Mouse (Mus musculus): Measurements from ENCODE around the gene Fibcd1. TPM values are rescaled to one million over a fixed set of nuclear protein-coding genes. Genes with fewer than 3 reads are reported as not detected.

Gene Fibcd1
- polyA plus RNA-seq, 1 experiment from 2014 or later = 0.55 TPM

- Histone ChIP-seq H3K4me2 (no peak overlapping the region), H3K27me3 (peaks cover 32% of the 10 kb centered on the region), H3K9ac (no peak overlapping the region), H3K27ac (no peak overlapping the region), H3K4me3 (no peak overlapping the region), H3K36me3 (no peaks in the 10 kb centered on the region), H3K4me1 (peaks cover 9% of the 10 kb centered on the region), H3K9me3 (no peaks in the 10 kb centered on the region)
- WGBS = 60% methylated on average over 26 of the region's 26 CpGs
- no peak for ATAC-seq (ENCODE audit: insufficient number of reproducible peaks, insufficient read depth, low FRiP score, low TSS enrichment, low read depth)
These were observed 28.6 kb upstream of the Fibcd1 start for GRCm38 (mm10) chr2:31874290-31874855.

- Histone ChIP-seq H3K4me2 (no peak overlapping the region), H3K4me1 (peaks cover 13% of the 10 kb centered on the region), H3K27me3 (peaks cover 13% of the 10 kb centered on the region), H3K27ac (no peak overlapping the region), H3K9ac (no peak overlapping the region), H3K4me3 (no peak overlapping the region), H3K36me3 (no peaks in the 10 kb centered on the region), H3K9me3 (no peaks in the 10 kb centered on the region)
- 63% methylated on average over 3 of the region's 3 CpGs for WGBS
- no peak for ATAC-seq (ENCODE audit: insufficient number of reproducible peaks, insufficient read depth, low FRiP score, low TSS enrichment, low read depth)
These were observed 24.9 kb upstream of the Fibcd1 start for GRCm38 (mm10) chr2:31870683-31871082.

GRCm38 (mm10) chr2:31869692-31870091 is 23.9 kb upstream of the Fibcd1 start:
- Histone ChIP-seq H3K9ac (no peak overlapping the region), H3K4me2 (no peak overlapping the region), H3K36me3 (no peaks in the 10 kb centered on the region), H3K4me1 (peaks cover 11% of the 10 kb centered on the region), H3K9me3 (no peaks in the 10 kb centered on the region), H3K27me3 (peaks cover 5% of the 10 kb centered on the region; the same call in 1 of the 2 replicates), H3K4me3 (no peak overlapping the region), H3K27ac (no peak overlapping the region)
- ATAC-seq (ENCODE audit: insufficient number of reproducible peaks, insufficient read depth, low FRiP score, low TSS enrichment, low read depth) = no peak
- 88% methylated on average over 5 of the region's 5 CpGs for WGBS

- Histone ChIP-seq H3K9me3 (no peaks in the 10 kb centered on the region), H3K36me3 (no peaks in the 10 kb centered on the region), H3K27me3 (0 out of 2 replicates have a peak, but pooled peaks cover 3% of the 10 kb centered on the region), H3K4me1 (peaks cover 5% of the 10 kb centered on the region), H3K9ac (no peak overlapping the region), H3K27ac (no peak overlapping the region), H3K4me3 (no peak overlapping the region), H3K4me2 (no peak overlapping the region)
- 57% methylated on average over 10 of the region's 10 CpGs for WGBS
- ATAC-seq (ENCODE audit: insufficient number of reproducible peaks, insufficient read depth, low FRiP score, low TSS enrichment, low read depth) = no peak
These were observed 22.8 kb upstream of the Fibcd1 start for GRCm38 (mm10) chr2:31868538-31869164.

GRCm38 (mm10) chr2:31867773-31868537 is 22.1 kb upstream of the Fibcd1 start:
- Histone ChIP-seq H3K4me3 (no peak overlapping the region), H3K4me1 (peaks cover 5% of the 10 kb centered on the region), H3K27me3 (0 out of 2 replicates have a peak, but pooled peaks cover 3% of the 10 kb centered on the region), H3K9me3 (no peaks in the 10 kb centered on the region), H3K36me3 (no peaks in the 10 kb centered on the region), H3K4me2 (no peak overlapping the region), H3K9ac (no peak overlapping the region), H3K27ac (no peak overlapping the region)
- WGBS = 76% methylated on average over 8 of the region's 8 CpGs
- ATAC-seq (ENCODE audit: insufficient number of reproducible peaks, insufficient read depth, low FRiP score, low TSS enrichment, low read depth) = no peak

- H3K4me2 ChIP-seq = no peak overlapping the region
- H3K27ac ChIP-seq = no peak overlapping the region
- no peaks in the 10 kb centered on the region for H3K9me3 ChIP-seq
- WGBS = 30% methylated on average over 2 of the region's 2 CpGs
- no peak overlapping the region for H3K4me3 ChIP-seq
- ATAC-seq (ENCODE audit: insufficient number of reproducible peaks, insufficient read depth, low FRiP score, low TSS enrichment, low read depth) = no peak
- no peaks in the 10 kb centered on the region for H3K36me3 ChIP-seq
- H3K9ac ChIP-seq = no peak overlapping the region
- peaks cover 5% of the 10 kb centered on the region for H3K4me1 ChIP-seq
- H3K27me3 ChIP-seq = 0 out of 2 replicates have a peak, but pooled peaks cover 3% of the 10 kb centered on the region
These were observed 20.0 kb upstream of the Fibcd1 start for GRCm38 (mm10) chr2:31865794-31866193.

- ATAC-seq (ENCODE audit: insufficient number of reproducible peaks, insufficient read depth, low FRiP score, low TSS enrichment, low read depth) = no peak
- WGBS = 66% methylated on average over 4 of the region's 4 CpGs
- Histone ChIP-seq H3K4me1 (peaks cover 5% of the 10 kb centered on the region), H3K4me2 (no peak overlapping the region), H3K9me3 (no peaks in the 10 kb centered on the region), H3K9ac (no peak overlapping the region), H3K27ac (no peak overlapping the region), H3K4me3 (no peak overlapping the region), H3K27me3 (no peaks in the 10 kb centered on the region), H3K36me3 (no peaks in the 10 kb centered on the region)
These were observed 19.5 kb upstream of the Fibcd1 start for GRCm38 (mm10) chr2:31865322-31865721.

- WGBS = 93% methylated on average over 9 of the region's 9 CpGs
- Histone ChIP-seq H3K4me3 (no peak overlapping the region), H3K36me3 (no peaks in the 10 kb centered on the region), H3K9me3 (no peaks in the 10 kb centered on the region), H3K4me2 (no peak overlapping the region), H3K27ac (no peak overlapping the region), H3K27me3 (no peaks in the 10 kb centered on the region), H3K9ac (no peak overlapping the region), H3K4me1 (peaks cover 8% of the 10 kb centered on the region)
- ATAC-seq (ENCODE audit: insufficient number of reproducible peaks, insufficient read depth, low FRiP score, low TSS enrichment, low read depth) = no peak
These were observed 19.1 kb upstream of the Fibcd1 start for GRCm38 (mm10) chr2:31864891-31865290.

- ATAC-seq (ENCODE audit: insufficient number of reproducible peaks, insufficient read depth, low FRiP score, low TSS enrichment, low read depth) = no peak
These were observed 18.0 kb upstream of the Fibcd1 start for GRCm38 (mm10) chr2:31863766-31864165.

GRCm38 (mm10) chr2:31862919-31863318 is 17.1 kb upstream of the Fibcd1 start:
- no peaks in the 10 kb centered on the region for H3K36me3 ChIP-seq
- ATAC-seq (ENCODE audit: insufficient number of reproducible peaks, insufficient read depth, low FRiP score, low TSS enrichment, low read depth) = no peak

More at GRCm38 (mm10) chr2:31863766-31864165, 18.0 kb upstream of the Fibcd1 start:
- Histone ChIP-seq H3K9me3 (no peaks in the 10 kb centered on the region), H3K4me2 (no peak overlapping the region), H3K27ac (no peak overlapping the region), H3K27me3 (peaks cover 2% of the 10 kb centered on the region; the same call in 1 of the 2 replicates), H3K4me3 (no peak overlapping the region), H3K36me3 (no peaks in the 10 kb centered on the region), H3K4me1 (peaks cover 20% of the 10 kb centered on the region), H3K9ac (no peak overlapping the region)
- WGBS = 82% methylated on average over 1 of the region's 1 CpGs

GRCm38 (mm10) chr2:31858500-31858899 is 12.7 kb upstream of the Fibcd1 start:
- H3K4me1 ChIP-seq = peaks cover 37% of the 10 kb centered on the region
- H3K27ac ChIP-seq = no peak overlapping the region
- no peak overlapping the region for H3K4me3 ChIP-seq
- WGBS = 19% methylated on average over 12 of the region's 12 CpGs
- H3K27me3 ChIP-seq = peaks cover 14% of the 10 kb centered on the region; the same call in 1 of the 2 replicates
- ATAC-seq (ENCODE audit: insufficient number of reproducible peaks, insufficient read depth, low FRiP score, low TSS enrichment, low read depth) = no peak
- H3K9me3 ChIP-seq = no peaks in the 10 kb centered on the region
- H3K36me3 ChIP-seq = no peaks in the 10 kb centered on the region
- H3K9ac ChIP-seq = no peak overlapping the region
- no peak overlapping the region for H3K4me2 ChIP-seq

More at GRCm38 (mm10) chr2:31862919-31863318, 17.1 kb upstream of the Fibcd1 start:
- Histone ChIP-seq H3K27ac (no peak overlapping the region), H3K9ac (no peak overlapping the region), H3K9me3 (no peaks in the 10 kb centered on the region), H3K4me3 (no peak overlapping the region), H3K27me3 (peaks cover 10% of the 10 kb centered on the region; the same call in 1 of the 2 replicates), H3K4me2 (no peak overlapping the region), H3K4me1 (peaks cover 24% of the 10 kb centered on the region)
- 58% methylated on average over 1 of the region's 1 CpGs for WGBS

Data from embryonic facial prominence, embryonic 13.5 days (tissue).